Mouse (Mus musculus) kidney, embryonic 14.5 days (tissue): Measurements from ENCODE around the gene Flt4. TPM values are rescaled to one million over a fixed set of nuclear protein-coding genes. Genes with fewer than 3 reads are reported as not detected.
"Not testable (repeated sequence)": the region's sequence is repeated elsewhere in the genome, so short reads cannot be mapped to it uniquely, and the experiment has no call there.

Experiments
- ATAC-seq: fragments of 200-750 bp; cut with Nextera tagmentation; 2 replicates; pipeline ENCODE4 v1.8.0; 2017; ENCODE audit warnings: moderate number of reproducible peaks, mild to moderate bottlenecking, moderate TSS enrichment, moderate library complexity; ENCODE audit not compliant: low FRiP score, low TSS enrichment
- H3K27ac ChIP-seq: fragments of 300-500 bp; sonication (generic); 2 replicates; pipeline ENCODE4 v1.5.1; 2014; ENCODE audit warnings: low read depth, mild to moderate bottlenecking, low read length, moderate library complexity, mixed read lengths
- H3K27me3 ChIP-seq: fragments of 300-500 bp; sonication (generic); 2 replicates; pipeline ENCODE4 v1.6.1; 2014; ENCODE audit warnings: mild to moderate bottlenecking, low read length; ENCODE audit not compliant: control insufficient read depth, insufficient read depth
- H3K36me3 ChIP-seq: fragments of 300-500 bp; sonication (generic); 2 replicates; pipeline ENCODE4 v1.6.1; 2014; ENCODE audit warnings: low read length, mixed read lengths; ENCODE audit not compliant: control insufficient read depth, insufficient read depth
- H3K4me1 ChIP-seq: fragments of 300-500 bp; sonication (generic); 2 replicates; pipeline ENCODE4 v1.6.1; 2014; ENCODE audit warnings: low read length, mixed read lengths; ENCODE audit not compliant: control insufficient read depth, insufficient read depth
- H3K4me2 ChIP-seq: fragments of 300-500 bp; sonication (generic); replicated peaks from 2 replicates; pipeline ENCODE4 v1.6.1; 2014; ENCODE audit warnings: low read depth, mild to moderate bottlenecking, low read length
- H3K4me3 ChIP-seq: fragments of 300-500 bp; sonication (generic); 2 replicates; pipeline ENCODE4 v1.5.1; 2014; ENCODE audit warnings: mild to moderate bottlenecking, low read length
- H3K9ac ChIP-seq: fragments of 300-500 bp; sonication (generic); 2 replicates; pipeline ENCODE4 v1.6.1; 2014; ENCODE audit warnings: low read depth, mild to moderate bottlenecking, low read length, moderate library complexity
- H3K9me3 ChIP-seq: fragments of 300-500 bp; sonication (generic); 2 replicates; pipeline ENCODE4 v1.6.1; 2016; ENCODE audit warnings: low read length; ENCODE audit not compliant: control insufficient read depth
- WGBS: fragments of 180-500 bp; shearing (Covaris S2); extraction: QIAGEN DNeasy Blood & Tissue Kit; methylation state at CpG from one replicate; pipeline ENCODE4 v1.1.7; 2014; 5-methylcytosine and 5-hydroxymethylcytosine counted together
- polyA plus RNA-seq: library from polyadenylated mRNA; unstranded; fragments of >200 nt; fragmentation: Nextera tagmentation; extraction: Ambion mirVana; gene quantifications from 2 replicates; pipeline ENCODE4 v1.2.1, GENCODE M21; 2014

Flt4 gene
- polyA plus RNA-seq = 6.5 and 10.6 TPM in 2 replicates

GRCm38 (mm10) chr11:49608938-49609867 lies at the start of gene Flt4:
Gene Flt4 (plus strand): TSS chr11:49609263.
- not testable (repeated sequence) for H3K27ac ChIP-seq, H3K27me3 ChIP-seq, H3K36me3 ChIP-seq, H3K4me1 ChIP-seq, H3K9me3 ChIP-seq
- peak within 1 kb of the TSS; percentile 45 for H3K4me3 ChIP-seq
- peak within 1 kb of the TSS; percentile 61 for H3K4me2 ChIP-seq
- H3K9ac ChIP-seq = peak within 1 kb of the TSS; percentile 34; the same call in 1 of the 2 replicates
- peak; percentile 89 for ATAC-seq
- 4% methylated on average over 45 of the region's 61 CpGs for WGBS

- whole genome bisulfite sequencing = 43% methylated on average over 2 of the region's 2 CpGs
- H3K36me3 ChIP-seq, H3K9ac ChIP-seq, H3K27ac ChIP-seq, H3K4me3 ChIP-seq, H3K4me1 ChIP-seq, ATAC-seq, H3K4me2 ChIP-seq, H3K27me3 ChIP-seq, H3K9me3 ChIP-seq: not testable (repeated sequence)
These were observed 34.0 kb upstream of the Flt4 start for GRCm38 (mm10) chr11:49575054-49575453.

- 78% methylated on average over 8 of the region's 8 CpGs for WGBS
- not testable (repeated sequence) for H3K4me2 ChIP-seq, H3K27me3 ChIP-seq, H3K9ac ChIP-seq, H3K27ac ChIP-seq, ATAC-seq, H3K9me3 ChIP-seq, H3K4me3 ChIP-seq, H3K36me3 ChIP-seq, H3K4me1 ChIP-seq
These were observed 28.6 kb upstream of the Flt4 start for GRCm38 (mm10) chr11:49580452-49580851.

GRCm38 (mm10) chr11:49590213-49590612 lies 18.9 kb upstream of the Flt4 start:
- Histone ChIP-seq H3K9ac (no peak overlapping the region), H3K27me3 (no peaks in the 10 kb centered on the region), H3K4me2 (no peak overlapping the region), H3K27ac (no peak overlapping the region), H3K4me1 (no peaks in the 10 kb centered on the region), H3K4me3 (no peak overlapping the region), H3K36me3 (no peaks in the 10 kb centered on the region), H3K9me3 (no peaks in the 10 kb centered on the region)
- ATAC-seq = no peak
- WGBS = 93% methylated on average over 19 of the region's 19 CpGs

- not testable (repeated sequence) for H3K27me3 ChIP-seq, H3K4me1 ChIP-seq, H3K36me3 ChIP-seq, H3K9ac ChIP-seq, H3K27ac ChIP-seq, H3K4me3 ChIP-seq, H3K4me2 ChIP-seq, H3K9me3 ChIP-seq, ATAC-seq
- WGBS = 74% methylated on average over 2 of the region's 2 CpGs
These were observed 11.9 kb upstream of the Flt4 start for GRCm38 (mm10) chr11:49597149-49597548.

GRCm38 (mm10) chr11:49608306-49608705 lies 757 bp upstream of the Flt4 start:
- H3K36me3 ChIP-seq, H3K9me3 ChIP-seq, ATAC-seq, H3K4me3 ChIP-seq, H3K27me3 ChIP-seq, H3K4me2 ChIP-seq, H3K4me1 ChIP-seq, H3K9ac ChIP-seq, H3K27ac ChIP-seq: not testable (repeated sequence)
- 86% methylated on average over 5 of the region's 5 CpGs for WGBS

- H3K36me3 ChIP-seq, H3K27ac ChIP-seq, H3K27me3 ChIP-seq, H3K9me3 ChIP-seq, H3K4me1 ChIP-seq: not testable (repeated sequence)
- Histone ChIP-seq H3K4me2 (peak overlapping the region; percentile 61), H3K4me3 (peak overlapping the region; percentile 45), H3K9ac (peak overlapping the region; percentile 34; the same call in 1 of the 2 replicates)
- peak; percentile 48 for ATAC-seq
- WGBS = 1% methylated on average over 49 of the region's 52 CpGs
These were observed 1.1 kb downstream of the Flt4 start for GRCm38 (mm10) chr11:49609868-49610824.

- not testable (repeated sequence) for H3K9ac ChIP-seq, H3K4me1 ChIP-seq, H3K36me3 ChIP-seq, H3K27me3 ChIP-seq, H3K4me2 ChIP-seq, ATAC-seq, H3K9me3 ChIP-seq, H3K27ac ChIP-seq, H3K4me3 ChIP-seq
- 15% methylated on average over 3 of the region's 3 CpGs for WGBS
These were observed 2.3 kb downstream of the Flt4 start for GRCm38 (mm10) chr11:49611349-49611748.
